Mouse (Mus musculus) neural tube, embryonic 13.5 days (tissue): ENCODE measurements around the gene Mdm2. TPM values are rescaled to one million over a fixed set of nuclear protein-coding genes. Genes with fewer than 3 reads are reported as not detected.

Experiments used
- ATAC-seq: fragments of 200-750 bp; cut with Nextera tagmentation; 2 replicates; pipeline ENCODE4 v1.8.0; 2017; ENCODE audit warnings: low read depth, mild to moderate bottlenecking, moderate TSS enrichment, moderate library complexity
- H3K27ac ChIP-seq: fragments of 300-500 bp; sonication (generic); replicated peaks from 2 replicates; pipeline ENCODE4 v1.5.1; 2015; ENCODE audit warnings: moderate library complexity, mild to moderate bottlenecking, inconsistent platforms
- H3K27me3 ChIP-seq: fragments of 300-500 bp; sonication (generic); 2 replicates; pipeline ENCODE4 v1.6.1; 2015; ENCODE audit warnings: mild to moderate bottlenecking, inconsistent platforms
- H3K36me3 ChIP-seq: fragments of 300-500 bp; sonication (generic); 2 replicates; pipeline ENCODE4 v1.6.1; 2015; ENCODE audit warnings: mild to moderate bottlenecking, inconsistent platforms
- H3K4me1 ChIP-seq: fragments of 300-500 bp; sonication (generic); replicated peaks from 2 replicates; pipeline ENCODE4 v1.6.1; 2015; ENCODE audit warnings: inconsistent platforms
- H3K4me2 ChIP-seq: fragments of 300-500 bp; sonication (generic); 2 replicates; pipeline ENCODE4 v1.6.1; 2015; ENCODE audit warnings: inconsistent platforms, mild to moderate bottlenecking, moderate library complexity
- H3K4me3 ChIP-seq: fragments of 300-500 bp; sonication (generic); 2 replicates; pipeline ENCODE4 v1.5.1; 2015; ENCODE audit warnings: mild to moderate bottlenecking, inconsistent platforms
- H3K9ac ChIP-seq: fragments of 300-500 bp; sonication (generic); 2 replicates; pipeline ENCODE4 v1.6.1; 2015; ENCODE audit warnings: moderate library complexity, mild to moderate bottlenecking, inconsistent platforms
- H3K9me3 ChIP-seq: fragments of 300-500 bp; sonication (generic); 2 replicates; pipeline ENCODE4 v1.6.1; 2016; ENCODE audit warnings: inconsistent platforms
- WGBS: fragments of 180-500 bp; shearing (Covaris S2); methylation state at CpG from one replicate; pipeline ENCODE4 v1.1.7; 2015; 5-methylcytosine and 5-hydroxymethylcytosine counted together
- polyA plus RNA-seq: library from polyadenylated mRNA; unstranded; fragments of >200 nt; fragmentation: Nextera tagmentation; extraction: Ambion mirVana; gene quantifications from 2 replicates; pipeline ENCODE4 v1.2.1, GENCODE M21; 2015

The Mdm2 gene
- polyA plus RNA-seq, 1 experiment from 2014 or later: 52.5 TPM

DNA sequence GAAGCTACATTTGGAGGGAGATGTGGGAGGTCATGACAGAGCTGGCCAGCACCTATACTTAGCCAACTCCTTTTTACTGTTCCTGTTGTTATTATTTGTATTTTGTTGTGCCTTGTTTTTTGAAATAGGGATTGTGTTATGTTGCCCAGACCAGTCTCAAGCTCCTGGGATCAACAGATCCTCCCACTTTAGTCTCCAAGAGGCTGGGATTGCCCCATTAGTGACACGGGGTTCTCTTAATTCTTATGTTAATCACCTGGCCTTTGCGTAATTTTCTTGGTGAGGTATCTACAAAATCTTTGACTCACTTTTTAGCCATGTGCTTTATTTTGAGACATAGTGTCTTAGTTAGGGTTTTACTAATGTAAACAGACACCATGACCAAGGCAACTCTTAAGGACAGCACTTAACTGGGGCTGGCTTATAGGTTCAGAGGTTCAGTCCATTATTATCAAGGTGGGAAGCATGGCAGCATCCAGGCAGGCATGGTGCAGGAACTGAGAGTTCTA, 62.5 kb downstream of the Mdm2 start:
- no peak for ATAC-seq
- H3K4me1 ChIP-seq: peaks cover 21% of the 10 kb centered on the region
- H3K4me2 ChIP-seq: no peak overlapping the region
- H3K4me3 ChIP-seq: no peak overlapping the region
- no peaks in the 10 kb centered on the region for H3K9me3 ChIP-seq
- 86% methylated on average over 2 of the region's 2 CpGs for WGBS
- H3K27me3 ChIP-seq: no peaks in the 10 kb centered on the region
- H3K27ac ChIP-seq: no peak overlapping the region
- no peak overlapping the region for H3K9ac ChIP-seq
- no peaks in the 10 kb centered on the region for H3K36me3 ChIP-seq

DNA sequence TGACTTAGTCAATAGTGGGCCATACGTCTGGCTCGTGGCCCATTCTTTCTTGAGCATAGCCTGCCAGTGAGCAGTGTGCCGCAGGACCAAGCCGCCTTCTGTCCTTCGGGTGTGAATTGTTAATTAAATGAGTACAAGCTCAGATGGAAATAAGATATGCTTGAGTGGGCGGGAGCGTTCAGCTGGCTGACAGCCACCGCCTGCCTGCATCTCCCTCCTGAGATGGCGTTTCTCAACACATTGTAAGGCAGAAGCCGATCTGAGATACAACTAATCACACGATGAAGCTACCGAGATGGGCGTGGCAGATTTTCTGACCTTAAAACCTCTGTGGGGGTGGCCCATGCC, 63.4 kb downstream of the Mdm2 start:
- no peak overlapping the region for H3K27ac ChIP-seq
- 50% methylated on average over 13 of the region's 13 CpGs for WGBS
- no peaks in the 10 kb centered on the region for H3K9me3 ChIP-seq
- H3K9ac ChIP-seq: no peak overlapping the region
- H3K4me2 ChIP-seq: no peak overlapping the region
- no peaks in the 10 kb centered on the region for H3K27me3 ChIP-seq
- peaks cover 21% of the 10 kb centered on the region for H3K4me1 ChIP-seq
- ATAC-seq: peak; percentile 51; the same call in 1 of the 2 replicates
- no peak overlapping the region for H3K4me3 ChIP-seq
- no peaks in the 10 kb centered on the region for H3K36me3 ChIP-seq

DNA sequence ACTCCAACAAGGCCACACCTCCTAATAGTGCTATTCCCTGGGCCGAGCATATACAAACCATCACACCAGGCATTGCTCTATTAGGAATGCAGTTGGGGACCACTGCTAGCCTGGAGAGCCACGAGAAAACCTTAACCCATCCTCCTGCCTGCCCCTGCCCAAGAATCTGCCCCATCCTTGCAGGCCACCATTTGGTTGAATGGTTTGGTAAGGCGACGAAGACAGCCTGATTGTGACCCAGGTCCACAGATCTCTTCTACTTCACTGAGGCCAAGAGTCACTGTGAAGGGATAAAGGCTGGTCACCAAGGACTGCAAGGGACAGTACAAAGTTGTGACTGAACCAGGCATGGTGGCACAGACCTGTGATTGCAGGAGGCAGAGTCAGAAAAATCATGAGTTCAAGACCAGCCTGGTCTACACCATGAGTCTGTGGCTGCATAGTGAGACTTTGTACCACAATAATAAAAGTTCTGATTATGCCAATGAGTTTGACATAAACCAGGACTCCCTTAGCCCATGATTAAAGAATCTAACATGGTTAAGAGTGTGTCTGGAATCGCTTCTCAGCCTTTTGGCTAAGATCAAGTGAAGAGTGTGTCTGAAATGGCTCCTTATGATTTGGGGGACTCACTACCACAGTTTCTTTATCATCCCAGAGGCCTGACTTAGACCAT, 63.9 kb downstream of the Mdm2 start:
- H3K4me2 ChIP-seq: no peak overlapping the region
- 90% methylated on average over 5 of the region's 5 CpGs for WGBS
- ATAC-seq: peak; percentile 17; the same call in 1 of the 2 replicates

DNA sequence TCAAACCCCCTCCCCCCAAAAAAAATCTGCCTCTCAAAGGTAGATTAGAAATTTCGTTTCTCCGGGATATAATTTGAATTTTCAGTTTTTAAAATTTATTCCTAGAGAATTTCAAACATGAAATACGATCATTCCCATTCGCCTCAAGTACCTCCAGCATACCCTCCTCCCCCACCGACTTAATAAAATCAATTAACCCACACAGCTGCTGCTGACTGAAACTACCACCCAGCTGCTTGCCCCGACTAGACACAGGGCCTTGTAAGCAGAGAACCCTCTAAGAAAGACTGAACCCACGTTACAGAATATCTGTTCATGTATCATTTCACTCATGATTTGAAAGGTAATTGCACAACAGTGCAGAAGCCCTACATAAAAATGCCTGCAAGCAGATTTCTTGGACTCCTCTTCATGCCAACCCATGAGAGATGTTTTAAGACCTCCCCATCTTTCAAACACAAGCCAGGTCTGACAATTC, 65.0 kb downstream of the Mdm2 start:
- H3K27me3 ChIP-seq: no peaks in the 10 kb centered on the region
- WGBS: 52% methylated on average over 7 of the region's 7 CpGs

More for the DNA sequence above, 63.9 kb downstream of the Mdm2 start:
- H3K4me1 ChIP-seq: peaks cover 21% of the 10 kb centered on the region
- H3K27me3 ChIP-seq: no peaks in the 10 kb centered on the region
- no peaks in the 10 kb centered on the region for H3K9me3 ChIP-seq
- no peak overlapping the region for H3K4me3 ChIP-seq
- H3K36me3 ChIP-seq: no peaks in the 10 kb centered on the region
- H3K27ac ChIP-seq: no peak overlapping the region
- no peak overlapping the region for H3K9ac ChIP-seq

DNA sequence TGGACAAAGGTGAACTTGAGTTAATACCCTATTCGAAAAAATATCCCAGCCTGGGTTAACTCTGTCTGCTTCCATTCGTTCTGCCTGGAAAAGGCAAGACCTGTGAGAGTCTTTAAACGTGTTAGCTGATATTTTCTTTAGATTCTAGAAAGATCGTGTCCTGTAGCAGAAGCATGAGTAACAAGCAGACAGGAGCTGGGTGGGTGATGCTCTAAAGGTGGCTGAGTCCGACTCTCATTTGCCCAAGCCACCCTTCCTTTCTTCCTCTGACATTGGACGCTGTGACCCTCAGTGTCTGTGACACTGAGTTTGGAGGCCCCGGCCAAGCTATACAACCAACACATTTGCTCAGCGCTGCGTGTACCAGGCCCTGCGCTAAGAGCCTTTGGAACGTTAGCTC, 65.7 kb downstream of the Mdm2 start:
- H3K4me3 ChIP-seq: no peak overlapping the region
- WGBS: 82% methylated on average over 11 of the region's 11 CpGs
- no peaks in the 10 kb centered on the region for H3K9me3 ChIP-seq
- peaks cover 21% of the 10 kb centered on the region for H3K4me1 ChIP-seq
- no peak overlapping the region for H3K27ac ChIP-seq
- H3K27me3 ChIP-seq: no peaks in the 10 kb centered on the region
- H3K4me2 ChIP-seq: no peak overlapping the region
- H3K36me3 ChIP-seq: no peaks in the 10 kb centered on the region
- no peak overlapping the region for H3K9ac ChIP-seq
- ATAC-seq: no peak

More for the DNA sequence above, 65.0 kb downstream of the Mdm2 start:
- Histone ChIP-seq H3K36me3 (no peaks in the 10 kb centered on the region), H3K27ac (no peak overlapping the region), H3K4me3 (no peak overlapping the region), H3K4me1 (peaks cover 21% of the 10 kb centered on the region), H3K9me3 (no peaks in the 10 kb centered on the region), H3K4me2 (no peak overlapping the region), H3K9ac (no peak overlapping the region)
- ATAC-seq: no peak

DNA sequence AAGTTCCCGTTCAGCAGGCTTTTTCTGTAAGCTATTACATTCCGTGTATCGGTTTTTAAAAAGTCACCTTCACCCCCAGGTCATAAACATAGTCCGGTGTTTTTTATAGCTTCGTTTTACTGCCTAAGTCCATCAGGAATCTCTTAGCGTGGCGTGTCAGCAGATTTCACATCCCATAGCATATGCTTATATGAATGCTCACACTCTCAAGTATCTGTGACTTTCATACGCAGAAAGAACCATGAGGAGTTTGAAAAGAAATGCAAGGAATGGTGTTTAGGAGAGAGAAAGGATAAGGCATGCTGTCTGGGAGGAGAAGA, 66.2 kb downstream of the Mdm2 start:
- WGBS: 70% methylated on average over 8 of the region's 8 CpGs
- Histone ChIP-seq H3K9ac (no peak overlapping the region), H3K4me1 (peaks cover 21% of the 10 kb centered on the region), H3K27me3 (no peaks in the 10 kb centered on the region), H3K36me3 (no peaks in the 10 kb centered on the region), H3K9me3 (no peaks in the 10 kb centered on the region), H3K27ac (no peak overlapping the region), H3K4me3 (no peak overlapping the region), H3K4me2 (no peak overlapping the region)
- ATAC-seq: no peak

DNA sequence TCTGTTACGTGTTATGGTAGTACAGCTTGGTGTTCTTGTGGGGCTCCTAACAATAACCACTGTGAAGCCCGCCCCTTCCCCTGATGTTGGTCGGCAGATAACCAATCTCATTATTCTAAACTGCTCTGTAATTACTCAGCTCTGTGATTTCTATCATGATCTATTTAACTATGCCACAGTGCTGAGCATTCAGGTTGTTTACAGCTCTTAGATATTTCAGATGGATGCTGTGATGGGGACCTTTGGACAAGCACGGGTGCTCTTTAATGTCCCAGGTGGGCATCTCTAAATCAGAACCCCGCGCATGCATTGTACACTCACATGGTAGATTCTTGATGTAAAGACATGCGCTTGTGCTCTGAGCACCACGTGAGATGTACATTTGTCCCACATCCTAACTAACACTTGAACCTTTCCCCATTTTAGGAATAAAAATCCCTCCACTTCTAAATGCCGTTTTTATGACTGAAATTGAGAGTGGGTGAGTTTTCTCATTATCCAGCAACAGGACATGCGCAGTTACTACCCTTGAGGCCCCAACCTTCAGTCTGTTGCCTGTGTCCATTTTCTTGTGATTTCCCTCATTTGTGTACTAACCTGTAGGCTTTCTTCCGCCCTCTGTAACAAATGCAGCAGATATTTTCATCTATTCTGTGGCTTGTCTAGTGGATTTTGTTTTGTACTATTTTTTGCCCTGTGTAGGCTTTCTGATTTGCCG, 66.7 kb downstream of the Mdm2 start:
- Histone ChIP-seq H3K36me3 (no peaks in the 10 kb centered on the region), H3K4me1 (peaks cover 21% of the 10 kb centered on the region), H3K27ac (no peak overlapping the region), H3K9ac (no peak overlapping the region), H3K4me3 (no peak overlapping the region), H3K4me2 (no peak overlapping the region), H3K9me3 (no peaks in the 10 kb centered on the region), H3K27me3 (no peaks in the 10 kb centered on the region)
- 78% methylated on average over 12 of the region's 12 CpGs for WGBS
- no peak for ATAC-seq

DNA sequence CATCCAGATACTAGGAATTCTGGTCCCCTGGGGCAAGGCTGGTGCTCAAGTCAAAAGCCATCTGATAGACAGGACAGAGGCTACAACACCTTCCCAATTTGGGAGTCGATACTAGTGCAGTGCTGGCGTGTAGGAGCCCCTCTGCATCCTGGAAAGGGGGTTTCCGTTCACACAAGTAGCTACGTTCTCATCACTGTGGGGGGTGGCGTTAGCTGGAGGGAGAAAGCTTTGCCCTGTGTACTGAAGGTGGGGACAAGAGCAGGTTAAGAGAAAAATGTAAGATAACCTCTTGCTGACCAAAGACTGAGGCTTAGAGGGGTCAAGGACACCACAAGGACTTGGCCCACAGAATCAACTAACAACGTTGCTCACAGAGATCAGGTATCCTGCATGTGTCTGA, 67.3 kb downstream of the Mdm2 start:
- Histone ChIP-seq H3K4me3 (no peak overlapping the region), H3K4me2 (no peak overlapping the region), H3K9me3 (no peaks in the 10 kb centered on the region), H3K36me3 (no peaks in the 10 kb centered on the region), H3K4me1 (peaks cover 21% of the 10 kb centered on the region), H3K27me3 (no peaks in the 10 kb centered on the region), H3K27ac (no peak overlapping the region), H3K9ac (no peak overlapping the region)
- 87% methylated on average over 6 of the region's 6 CpGs for WGBS
- ATAC-seq: no peak

DNA sequence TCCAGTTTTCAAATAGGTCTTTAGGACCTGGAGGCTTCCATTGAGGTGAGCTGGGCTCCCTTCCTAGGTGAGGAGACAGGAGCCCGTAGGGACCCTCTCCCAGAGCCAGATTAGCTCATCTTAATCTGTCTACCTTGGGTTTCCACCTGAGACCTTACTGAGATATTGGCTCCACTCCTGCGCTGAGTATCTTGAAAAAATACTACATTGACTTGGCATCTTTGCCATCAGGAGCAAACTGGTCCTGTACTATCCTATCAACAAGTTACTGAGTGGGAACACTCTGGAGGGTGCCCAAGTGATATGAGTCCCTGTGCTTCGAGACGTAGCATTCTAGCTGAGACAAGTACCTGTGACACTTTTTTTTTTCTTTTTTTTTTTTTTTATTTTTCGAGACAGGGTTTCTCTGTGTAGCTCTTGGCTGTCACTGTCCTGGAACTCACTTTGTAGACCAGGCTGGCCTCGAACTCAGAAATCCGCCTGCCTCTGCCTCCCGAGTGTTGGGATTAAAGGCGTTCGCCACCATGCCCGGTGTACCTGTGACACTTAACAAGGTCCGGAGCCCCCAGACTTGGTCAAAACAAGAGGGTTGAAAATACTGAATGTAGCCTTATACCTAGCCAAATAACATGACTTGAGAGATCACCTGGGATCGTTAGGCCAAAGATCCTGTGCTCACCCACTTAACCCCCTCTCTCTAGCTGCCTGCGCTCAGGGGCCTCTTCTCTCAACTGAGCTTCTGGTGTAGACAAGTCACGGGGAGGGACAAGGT, 67.9 kb downstream of the Mdm2 start:
- 96% methylated on average over 15 of the region's 15 CpGs for WGBS
- Histone ChIP-seq H3K36me3 (no peaks in the 10 kb centered on the region), H3K4me1 (peaks cover 21% of the 10 kb centered on the region), H3K4me3 (no peak overlapping the region), H3K27ac (no peak overlapping the region), H3K9ac (no peak overlapping the region), H3K9me3 (no peaks in the 10 kb centered on the region), H3K27me3 (no peaks in the 10 kb centered on the region), H3K4me2 (no peak overlapping the region)
- ATAC-seq: no peak

DNA sequence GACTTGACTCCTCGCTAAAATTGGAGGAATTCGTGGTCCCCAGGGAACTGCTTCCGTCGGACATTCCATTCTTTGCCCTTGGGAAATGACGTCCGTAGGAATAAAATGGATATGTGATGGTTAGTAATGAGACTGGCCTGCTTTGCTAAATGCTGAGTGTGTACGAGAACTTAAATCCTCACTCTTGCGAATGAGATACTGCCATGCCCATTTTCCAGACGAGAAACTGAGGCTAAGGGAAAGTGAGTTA, 68.4 kb downstream of the Mdm2 start:
- Histone ChIP-seq H3K27ac (no peak overlapping the region), H3K9me3 (no peaks in the 10 kb centered on the region), H3K4me3 (no peak overlapping the region), H3K27me3 (no peaks in the 10 kb centered on the region), H3K4me2 (no peak overlapping the region), H3K36me3 (no peaks in the 10 kb centered on the region), H3K9ac (no peak overlapping the region), H3K4me1 (peaks cover 16% of the 10 kb centered on the region)
- WGBS: 86% methylated on average over 9 of the region's 9 CpGs
- no peak for ATAC-seq

DNA sequence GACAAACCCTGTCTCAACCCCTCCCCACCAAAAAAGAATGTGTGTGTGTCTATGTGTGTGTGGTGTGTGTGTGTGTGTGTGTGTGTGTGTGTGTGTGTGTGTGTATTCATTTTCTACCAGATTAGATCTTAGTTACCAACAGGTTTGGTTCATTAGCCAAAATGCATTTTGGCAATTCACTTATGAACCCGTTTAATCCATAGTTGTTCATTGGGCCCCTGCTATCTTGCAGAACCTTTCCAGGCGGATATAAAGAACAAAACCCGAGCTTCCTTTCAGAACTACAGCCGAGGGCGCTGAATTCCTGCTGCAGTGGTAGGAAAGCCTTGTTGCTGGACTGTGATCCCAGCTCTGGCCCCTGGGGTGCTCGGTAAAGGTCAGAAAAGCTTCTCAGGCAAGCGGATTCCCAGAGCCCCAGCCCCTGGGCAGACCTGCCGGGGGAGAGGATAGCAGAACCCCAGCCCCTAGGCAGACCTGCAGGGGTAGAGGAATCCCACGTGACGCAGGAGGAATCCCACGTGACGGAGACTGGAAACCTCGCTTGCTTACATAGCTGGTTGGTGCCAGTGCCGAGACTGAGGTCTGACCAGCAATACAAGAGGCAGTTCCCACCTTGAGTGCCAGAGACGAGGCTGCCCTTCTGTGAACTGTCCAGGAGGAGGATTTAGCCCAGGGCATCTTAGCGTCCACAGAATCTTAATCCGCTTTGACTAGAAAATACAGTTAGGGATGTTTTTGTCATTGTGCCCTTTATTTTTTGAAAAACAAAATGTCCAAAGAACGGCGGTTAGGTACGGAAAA, 69.0 kb downstream of the Mdm2 start:
- Histone ChIP-seq H3K36me3 (no peaks in the 10 kb centered on the region), H3K27ac (no peak overlapping the region), H3K4me3 (no peak overlapping the region), H3K9ac (no peak overlapping the region), H3K27me3 (no peaks in the 10 kb centered on the region), H3K9me3 (no peaks in the 10 kb centered on the region), H3K4me2 (no peak overlapping the region), H3K4me1 (peaks cover 13% of the 10 kb centered on the region; the same call in 1 of the 2 replicates)
- no peak for ATAC-seq
- 66% methylated on average over 20 of the region's 20 CpGs for WGBS

DNA sequence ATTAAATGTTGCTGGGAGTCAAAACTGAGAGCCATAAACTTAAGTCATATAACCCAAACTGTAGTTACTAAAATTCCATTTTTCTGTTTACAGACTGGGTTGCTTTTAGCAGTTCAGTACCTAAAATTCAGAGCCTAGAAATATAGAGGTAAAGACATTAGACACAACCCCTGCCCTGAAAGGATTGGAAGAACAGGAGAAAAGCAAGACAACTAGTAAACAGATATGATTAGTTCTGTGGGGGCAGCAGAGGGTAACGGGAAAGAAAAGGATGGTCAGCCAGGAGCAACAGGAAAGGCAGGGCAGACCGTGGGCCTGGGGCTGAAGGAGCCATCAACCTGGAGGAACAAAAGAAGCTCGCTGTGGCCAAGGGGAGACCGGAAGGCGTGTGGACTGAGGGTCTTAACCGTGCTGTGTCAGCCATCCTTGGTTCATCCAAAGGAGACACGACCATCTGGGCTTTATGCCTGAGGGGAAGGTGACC, 69.9 kb downstream of the Mdm2 start:
- Histone ChIP-seq H3K9ac (no peak overlapping the region), H3K27ac (no peak overlapping the region), H3K4me3 (no peak overlapping the region), H3K27me3 (no peaks in the 10 kb centered on the region), H3K4me1 (peaks cover 10% of the 10 kb centered on the region; the same call in 1 of the 2 replicates), H3K9me3 (no peaks in the 10 kb centered on the region), H3K36me3 (no peaks in the 10 kb centered on the region), H3K4me2 (no peak overlapping the region)
- 75% methylated on average over 7 of the region's 7 CpGs for WGBS
- no peak for ATAC-seq
